Mouse (Mus musculus) hindbrain, embryonic 11.5 days (tissue): ENCODE data around the gene Lyrm2. TPM values are rescaled to one million over a fixed set of nuclear protein-coding genes. Genes with fewer than 3 reads are reported as not detected.

Experiments
- ATAC-seq: fragments of 200-750 bp; cut with Nextera tagmentation; 2 replicates; pipeline ENCODE4 v1.8.0; 2017; ENCODE audit warnings: mild to moderate bottlenecking, moderate TSS enrichment, moderate library complexity; ENCODE audit not compliant: low FRiP score
- DNase-seq: peaks from one replicate; pipeline ENCODE4 v3.0.0-alpha.2; 2015; ENCODE audit warnings: low spot score
- H3K27ac ChIP-seq: fragments of 300-500 bp; sonication (generic); 2 replicates; pipeline ENCODE4 v1.5.1; 2014; ENCODE audit warnings: mild to moderate bottlenecking, low read depth, low read length
- H3K27me3 ChIP-seq: fragments of 300-500 bp; sonication (generic); 2 replicates; pipeline ENCODE4 v1.6.1; 2014; ENCODE audit warnings: mild to moderate bottlenecking, low read length, moderate library complexity, mixed read lengths; ENCODE audit not compliant: control insufficient read depth, insufficient read depth
- H3K36me3 ChIP-seq: fragments of 300-500 bp; sonication (generic); 2 replicates; pipeline ENCODE4 v1.6.1; 2014; ENCODE audit warnings: mild to moderate bottlenecking, low read length, moderate library complexity, mixed read lengths; ENCODE audit not compliant: control insufficient read depth, insufficient read depth
- H3K4me1 ChIP-seq: fragments of 300-500 bp; sonication (generic); replicated peaks from 2 replicates; pipeline ENCODE4 v1.6.1; 2014; ENCODE audit warnings: low read length, mixed read lengths; ENCODE audit not compliant: control insufficient read depth, insufficient read depth
- H3K4me2 ChIP-seq: fragments of 300-500 bp; sonication (generic); replicated peaks from 2 replicates; pipeline ENCODE4 v1.6.1; 2014; ENCODE audit warnings: mild to moderate bottlenecking, low read depth, low read length
- H3K4me3 ChIP-seq: fragments of 300-500 bp; sonication (generic); 2 replicates; pipeline ENCODE4 v1.5.1; 2014; ENCODE audit warnings: low read depth, low read length
- H3K9ac ChIP-seq: fragments of 300-500 bp; sonication (generic); 2 replicates; pipeline ENCODE4 v1.6.1; 2014; ENCODE audit warnings: low read depth, low read length
- H3K9me3 ChIP-seq: fragments of 300-500 bp; sonication (generic); 2 replicates; pipeline ENCODE4 v1.6.1; 2016; ENCODE audit warnings: low read length; ENCODE audit not compliant: control insufficient read depth
- WGBS: fragments of 180-500 bp; shearing (Covaris S2); extraction: QIAGEN DNeasy Blood & Tissue Kit; methylation state at CpG from one replicate; pipeline ENCODE4 v1.1.7; 2014; 5-methylcytosine and 5-hydroxymethylcytosine counted together
- polyA plus RNA-seq: library from polyadenylated mRNA; unstranded; fragments of >200 nt; fragmentation: Nextera tagmentation; extraction: Ambion mirVana; gene quantifications from 2 replicates; pipeline ENCODE4 v1.2.1, GENCODE M21; 2014

Gene Lyrm2
- polyA plus RNA-seq, 1 experiment from 2014 or later: 154 TPM

DNA sequence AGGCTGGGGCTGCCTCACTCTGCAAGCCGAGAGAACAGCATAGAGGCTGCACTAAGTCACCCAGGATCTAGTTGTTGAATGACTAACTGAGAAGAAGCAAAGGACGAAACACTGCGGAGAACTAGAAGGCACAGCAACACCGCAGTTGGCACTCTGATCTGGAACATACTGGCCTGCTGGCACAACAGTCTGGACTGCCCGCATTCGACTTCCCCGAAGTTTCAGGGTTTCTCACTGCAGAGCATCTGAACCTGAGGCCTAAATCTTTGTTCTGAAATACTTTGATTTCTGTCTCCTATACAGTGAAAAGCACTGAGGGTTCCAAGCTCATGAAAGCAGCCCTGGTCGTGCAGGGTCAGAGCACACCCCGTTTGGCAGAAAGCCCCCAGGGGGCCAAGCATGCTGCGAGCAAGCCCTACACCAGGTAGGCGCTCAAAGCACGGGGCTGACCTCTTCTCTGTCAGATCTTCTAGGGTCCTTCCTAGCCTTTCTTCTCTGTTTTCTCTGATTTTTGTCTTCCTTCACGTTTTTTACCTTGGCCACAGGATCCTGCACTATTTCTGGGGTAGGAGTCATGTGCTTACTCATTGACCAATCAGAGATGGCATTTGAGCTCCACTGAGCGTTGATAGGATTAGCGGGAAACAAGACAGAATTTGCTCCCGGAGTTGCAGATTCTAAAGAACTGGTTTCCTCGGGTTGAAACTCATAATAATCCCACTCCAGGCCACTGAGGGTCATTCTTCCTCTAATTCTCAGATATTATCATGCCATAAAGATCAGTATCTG, 33.6 kb downstream of the Lyrm2 start:
- H3K9me3 ChIP-seq: no peaks in the 10 kb centered on the region
- no peak for DNase-seq
- no peak overlapping the region for H3K27ac ChIP-seq
- no peaks in the 10 kb centered on the region for H3K27me3 ChIP-seq
- WGBS: 50% methylated on average over 17 of the region's 17 CpGs
- H3K4me3 ChIP-seq: no peak overlapping the region
- H3K36me3 ChIP-seq: no peaks in the 10 kb centered on the region
- H3K9ac ChIP-seq: no peak overlapping the region
- H3K4me1 ChIP-seq: no peaks in the 10 kb centered on the region
- H3K4me2 ChIP-seq: no peak overlapping the region; the same call in 1 of the 2 replicates
- 0 out of 2 replicates have a peak, but pooled peaks have one; percentile 30 for ATAC-seq

DNA sequence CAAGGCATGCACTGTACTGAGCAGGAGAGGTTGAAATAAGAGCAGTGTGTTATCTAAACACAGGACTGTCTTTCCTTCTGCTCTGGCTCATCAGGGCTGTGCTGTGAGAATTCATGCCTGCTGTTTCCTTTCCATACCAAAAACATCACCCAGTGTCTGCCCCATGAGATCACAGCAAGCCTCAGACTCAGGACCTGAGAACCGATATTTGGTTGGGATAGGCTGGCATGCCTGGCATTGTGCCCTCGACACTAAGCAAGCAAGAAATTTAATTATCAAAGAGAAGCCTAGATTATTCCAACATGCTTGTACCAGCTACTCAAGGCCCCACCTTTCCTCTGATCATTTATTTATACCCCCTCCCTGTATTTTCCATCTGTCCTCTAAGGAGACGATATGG, 34.5 kb downstream of the Lyrm2 start:
- H3K36me3 ChIP-seq: no peaks in the 10 kb centered on the region
- no peak overlapping the region for H3K4me2 ChIP-seq
- DNase-seq (no peak), ATAC-seq (no peak)
- H3K4me3 ChIP-seq: no peak overlapping the region
- no peaks in the 10 kb centered on the region for H3K27me3 ChIP-seq
- 84% methylated on average over 3 of the region's 3 CpGs for WGBS
- no peak overlapping the region for H3K9ac ChIP-seq
- no peak overlapping the region for H3K27ac ChIP-seq
- no peaks in the 10 kb centered on the region for H3K9me3 ChIP-seq
- no peaks in the 10 kb centered on the region for H3K4me1 ChIP-seq

DNA sequence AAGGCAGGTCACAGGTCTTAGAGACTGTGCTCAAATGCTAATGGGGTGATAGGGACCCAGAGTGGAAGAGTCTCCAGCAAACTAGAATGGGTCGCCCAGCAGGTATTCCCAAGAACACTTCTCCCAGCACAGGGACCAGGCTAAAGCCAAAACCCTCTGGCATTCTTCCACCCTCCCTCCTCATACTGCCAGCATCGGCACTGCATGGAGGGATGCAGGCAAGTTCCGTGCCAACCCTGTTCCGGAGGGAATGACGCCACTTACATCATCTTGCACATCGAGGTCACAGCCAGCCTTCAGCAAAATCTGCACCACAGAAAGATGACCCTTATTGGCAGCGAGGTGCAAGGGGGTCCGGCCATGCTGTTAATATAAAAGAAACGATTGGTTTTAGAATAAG, 36.0 kb downstream of the Lyrm2 start:
- no peaks in the 10 kb centered on the region for H3K27me3 ChIP-seq
- no peaks in the 10 kb centered on the region for H3K4me1 ChIP-seq
- H3K4me2 ChIP-seq: no peak overlapping the region
- H3K27ac ChIP-seq: no peak overlapping the region
- DNase-seq (no peak), ATAC-seq (no peak)
- no peaks in the 10 kb centered on the region for H3K9me3 ChIP-seq
- no peak overlapping the region for H3K4me3 ChIP-seq
- WGBS: 92% methylated on average over 9 of the region's 9 CpGs
- H3K9ac ChIP-seq: no peak overlapping the region
- no peaks in the 10 kb centered on the region for H3K36me3 ChIP-seq

GRCm38 (mm10) chr4:32838401-32838800, 38.3 kb downstream of the Lyrm2 start:
- no peak overlapping the region for H3K4me2 ChIP-seq
- no peaks in the 10 kb centered on the region for H3K36me3 ChIP-seq
- ATAC-seq: no peak
- H3K4me3 ChIP-seq: no peak overlapping the region
- no peak overlapping the region for H3K27ac ChIP-seq
- 83% methylated on average over 3 of the region's 3 CpGs for WGBS
- H3K9ac ChIP-seq: no peak overlapping the region
- no peak for DNase-seq
- no peaks in the 10 kb centered on the region for H3K27me3 ChIP-seq
- no peaks in the 10 kb centered on the region for H3K4me1 ChIP-seq
- no peaks in the 10 kb centered on the region for H3K9me3 ChIP-seq

Other genes with a start within 250 kb of the Lyrm2 start
- gene Gja10, start 197.5 kb upstream of the Lyrm2 start, polyA plus RNA-seq: not detected in 2 replicates
- 62.0 and 69.1 TPM in 2 replicates for gene Casp8ap2, start 184.8 kb upstream of the Lyrm2 start, polyA plus RNA-seq
- gene Mdn1, start 143.1 kb upstream of the Lyrm2 start, polyA plus RNA-seq: 17.5 and 27.3 TPM in 2 replicates
- 22.4 and 27.4 TPM in 2 replicates for gene Ankrd6, start 150.6 kb downstream of the Lyrm2 start, polyA plus RNA-seq
- gene Rragd, start 182.8 kb downstream of the Lyrm2 start, polyA plus RNA-seq: 36.6 and 53.5 TPM in 2 replicates
- gene Ube2j1, start 231.2 kb downstream of the Lyrm2 start, polyA plus RNA-seq: 50.4 and 62.8 TPM in 2 replicates